Mouse (Mus musculus) liver, postnatal 0 days (tissue): ENCODE data around the gene Scpep1. TPM values are rescaled to one million over a fixed set of nuclear protein-coding genes. Genes with fewer than 3 reads are reported as not detected.

Source experiments
- ATAC-seq: fragments of 200-750 bp; cut with Nextera tagmentation; 2 replicates; pipeline ENCODE4 v1.8.0; 2017; ENCODE audit warnings: mild to moderate bottlenecking, moderate library complexity
- DNase-seq: peaks from one replicate; pipeline ENCODE4 v3.0.0-alpha.2; 2016
- H3K27ac ChIP-seq: fragments of 300-500 bp; sonication (generic); 2 replicates; pipeline ENCODE4 v1.5.1; 2014; ENCODE audit warnings: antibody characterized with exemption, moderate library complexity, mild to moderate bottlenecking, low read depth
- H3K27me3 ChIP-seq: fragments of 300-500 bp; sonication (generic); 2 replicates; pipeline ENCODE4 v1.6.1; 2014; ENCODE audit warnings: low read length, control low read depth, mixed read lengths; ENCODE audit not compliant: insufficient read depth
- H3K36me3 ChIP-seq: fragments of 300-500 bp; sonication (generic); replicated peaks from 2 replicates; pipeline ENCODE4 v1.6.1; 2014; ENCODE audit warnings: mild to moderate bottlenecking, control low read depth, low read length, moderate library complexity, mixed read lengths; ENCODE audit not compliant: insufficient read depth
- H3K4me1 ChIP-seq: fragments of 300-500 bp; sonication (generic); 2 replicates; pipeline ENCODE4 v1.6.1; 2014; ENCODE audit warnings: antibody characterized with exemption, mild to moderate bottlenecking, control low read depth; ENCODE audit not compliant: insufficient read depth
- H3K4me2 ChIP-seq: fragments of 300-500 bp; sonication (generic); 2 replicates; pipeline ENCODE4 v1.6.1; 2014; ENCODE audit warnings: low read depth, mild to moderate bottlenecking, low read length, moderate library complexity, mixed read lengths
- H3K4me3 ChIP-seq: fragments of 300-500 bp; sonication (generic); 2 replicates; pipeline ENCODE4 v1.5.1; 2014; ENCODE audit warnings: low read depth, low read length
- H3K9ac ChIP-seq: fragments of 300-500 bp; sonication (generic); replicated peaks from 2 replicates; pipeline ENCODE4 v1.6.1; 2014; ENCODE audit warnings: mild to moderate bottlenecking, moderate library complexity
- H3K9me3 ChIP-seq: fragments of 300-500 bp; sonication (generic); 2 replicates; pipeline ENCODE4 v1.6.1; 2016; ENCODE audit warnings: mild to moderate bottlenecking, control low read depth, low read length, mixed read lengths
- CTCF ChIP-seq: sonication (generic); IDR thresholded peaks from 2 replicates; pipeline ENCODE4 v1.5.1; 2016; ENCODE audit warnings: antibody characterized with exemption, low read depth
- EP300 ChIP-seq: IDR thresholded peaks from 2 replicates; pipeline ENCODE4 v1.6.1; 2016; ENCODE audit warnings: antibody characterized with exemption, low read depth, mild to moderate bottlenecking
- WGBS: fragments of 180-500 bp; shearing (Covaris S2); extraction: QIAGEN DNeasy Blood & Tissue Kit; methylation state at CpG from one replicate; pipeline ENCODE4 v1.1.7; 2014; ENCODE audit not compliant: insufficient replicate concordance; 5-methylcytosine and 5-hydroxymethylcytosine counted together
- polyA plus RNA-seq: library from polyadenylated mRNA; unstranded; fragments of >200 nt; fragmentation: Nextera tagmentation; extraction: Ambion mirVana; gene quantifications from 2 replicates; pipeline ENCODE4 v1.2.1, GENCODE M21; 2015

The Scpep1 gene
- polyA plus RNA-seq, 1 experiment from 2014 or later = 38.9 TPM

GRCm38 (mm10) chr11:88949802-88950639 lies 5.2 kb downstream of the Scpep1 start:
- WGBS = 52% methylated on average over 8 of the region's 8 CpGs
- no peak overlapping the region for H3K9ac ChIP-seq
- peak overlapping the region; percentile 62 for H3K27ac ChIP-seq
- peak overlapping the region; percentile 14; the same call in 1 of the 2 replicates for H3K4me2 ChIP-seq
- H3K36me3 ChIP-seq = peaks cover 13% of the 10 kb centered on the region
- H3K4me3 ChIP-seq = no peak overlapping the region
- no peaks in the 10 kb centered on the region for H3K9me3 ChIP-seq
- ATAC-seq = no peak
- DNase-seq = no peak
- no peak for TF ChIP-seq EP300
- no peak for TF ChIP-seq CTCF
- peaks cover 12% of the 10 kb centered on the region; the same call in 1 of the 2 replicates for H3K4me1 ChIP-seq
- H3K27me3 ChIP-seq = no peaks in the 10 kb centered on the region

GRCm38 (mm10) chr11:88948896-88949295 lies 6.4 kb downstream of the Scpep1 start:
- Histone ChIP-seq H3K4me2 (no peak overlapping the region), H3K9ac (no peak overlapping the region), H3K36me3 (peaks cover 14% of the 10 kb centered on the region), H3K4me1 (peaks cover 12% of the 10 kb centered on the region; the same call in 1 of the 2 replicates), H3K27ac (no peak overlapping the region), H3K4me3 (no peak overlapping the region), H3K9me3 (no peaks in the 10 kb centered on the region), H3K27me3 (no peaks in the 10 kb centered on the region)
- DNase-seq (no peak), ATAC-seq (no peak)
- 77% methylated on average over 8 of the region's 8 CpGs for WGBS
- TF ChIP-seq CTCF (no peak), EP300 (no peak)

GRCm38 (mm10) chr11:88945971-88946585 lies 9.2 kb downstream of the Scpep1 start:
- H3K4me3 ChIP-seq = no peak overlapping the region
- peaks cover 14% of the 10 kb centered on the region for H3K36me3 ChIP-seq
- H3K27me3 ChIP-seq = no peaks in the 10 kb centered on the region
- ATAC-seq (no peak), DNase-seq (no peak)
- no peak overlapping the region for H3K4me2 ChIP-seq
- H3K4me1 ChIP-seq = peaks cover 7% of the 10 kb centered on the region; the same call in 1 of the 2 replicates
- H3K9ac ChIP-seq = no peak overlapping the region
- 51% methylated on average over 7 of the region's 8 CpGs for WGBS
- H3K9me3 ChIP-seq = no peaks in the 10 kb centered on the region
- no peak for TF ChIP-seq CTCF
- no peak for TF ChIP-seq EP300
- H3K27ac ChIP-seq = no peak overlapping the region

- no peak overlapping the region for H3K9ac ChIP-seq
- ATAC-seq (no peak), DNase-seq (no peak)
- 76% methylated on average over 12 of the region's 12 CpGs for WGBS
- H3K9me3 ChIP-seq = no peaks in the 10 kb centered on the region
- no peak for TF ChIP-seq EP300
- TF ChIP-seq CTCF = no peak
- H3K27me3 ChIP-seq = no peaks in the 10 kb centered on the region
- no peak overlapping the region for H3K4me3 ChIP-seq
- no peak overlapping the region for H3K27ac ChIP-seq
- peaks cover 4% of the 10 kb centered on the region; the same call in 1 of the 2 replicates for H3K36me3 ChIP-seq
- no peak overlapping the region for H3K4me2 ChIP-seq
- no peaks in the 10 kb centered on the region for H3K4me1 ChIP-seq
Measured at GRCm38 (mm10) chr11:88941489-88941888, 13.8 kb downstream of the Scpep1 start.

- Histone ChIP-seq H3K36me3 (peaks cover 6% of the 10 kb centered on the region), H3K4me1 (no peaks in the 10 kb centered on the region), H3K4me3 (no peak overlapping the region), H3K27ac (no peak overlapping the region), H3K4me2 (no peak overlapping the region), H3K9me3 (no peaks in the 10 kb centered on the region), H3K9ac (no peak overlapping the region), H3K27me3 (no peaks in the 10 kb centered on the region)
- ATAC-seq (no peak), DNase-seq (no peak)
- no peak for TF ChIP-seq EP300
- TF ChIP-seq CTCF = no peak
- 76% methylated on average over 4 of the region's 4 CpGs for WGBS
Measured at GRCm38 (mm10) chr11:88939634-88940033, 15.6 kb downstream of the Scpep1 start.

GRCm38 (mm10) chr11:88938770-88939169 lies 16.5 kb downstream of the Scpep1 start:
- H3K4me2 ChIP-seq = no peak overlapping the region
- H3K4me1 ChIP-seq = no peaks in the 10 kb centered on the region
- no peak overlapping the region for H3K27ac ChIP-seq
- no peak overlapping the region for H3K9ac ChIP-seq
- no peak overlapping the region for H3K4me3 ChIP-seq
- no peaks in the 10 kb centered on the region for H3K27me3 ChIP-seq
- H3K36me3 ChIP-seq = peaks cover 6% of the 10 kb centered on the region; the same call in 1 of the 2 replicates
- TF ChIP-seq CTCF = peak; percentile 36
- TF ChIP-seq EP300 = no peak
- WGBS = 85% methylated on average over 2 of the region's 2 CpGs
- DNase-seq (no peak), ATAC-seq (no peak)
- no peaks in the 10 kb centered on the region for H3K9me3 ChIP-seq
